Mouse (Mus musculus): ENCODE data around the gene Gmds. TPM values are rescaled to one million over a fixed set of nuclear protein-coding genes. Genes with fewer than 3 reads are reported as not detected.

The Gmds gene
- polyA plus RNA-seq, 1 experiment = 230 TPM

GRCm38 (mm10) chr13:32267184-32267775 is 71.3 kb downstream of the Gmds start:
- Histone ChIP-seq H3K27me3 (ENCODE audit: control insufficient read depth, insufficient read depth, low read length) (no peaks in the 10 kb centered on the region), H3K4me3 (ENCODE audit: low read depth, low read length) (no peak overlapping the region), H3K36me3 (ENCODE audit: control insufficient read depth, insufficient read depth, low read length) (no peaks in the 10 kb centered on the region), H3K4me1 (ENCODE audit: control insufficient read depth, insufficient read depth, insufficient read length, low read length) (no peaks in the 10 kb centered on the region), H3K27ac (ENCODE audit: insufficient read depth, low read depth, low read length) (no peak overlapping the region)
- TF ChIP-seq CTCF (IDR thresholded peaks at IDR 0.05; ENCODE audit: extremely low read depth, insufficient read length, insufficient replicate concordance, low read depth, low read length) (no peak), POLR2A (IDR thresholded peaks at IDR 0.05; ENCODE audit: low read depth, low read length) (no peak)
- WGBS = 16% methylated on average over 2 of the region's 2 CpGs

- WGBS = 65% methylated on average over 3 of the region's 3 CpGs
- TF ChIP-seq CTCF (IDR thresholded peaks at IDR 0.05; ENCODE audit: extremely low read depth, insufficient read length, insufficient replicate concordance, low read depth, low read length) = no peak
- H3K4me3 ChIP-seq (ENCODE audit: low read depth, low read length) = no peak overlapping the region
- no peaks in the 10 kb centered on the region for H3K36me3 ChIP-seq (ENCODE audit: control insufficient read depth, insufficient read depth, low read length)
- no peak overlapping the region for H3K27ac ChIP-seq (ENCODE audit: insufficient read depth, low read depth, low read length)
- H3K27me3 ChIP-seq (ENCODE audit: control insufficient read depth, insufficient read depth, low read length) = no peaks in the 10 kb centered on the region
- no peaks in the 10 kb centered on the region for H3K4me1 ChIP-seq (ENCODE audit: control insufficient read depth, insufficient read depth, insufficient read length, low read length)
Observed at GRCm38 (mm10) chr13:32266721-32267120, 71.8 kb downstream of the Gmds start.

GRCm38 (mm10) chr13:32256121-32256520 is 82.4 kb downstream of the Gmds start:
- no peak for TF ChIP-seq CTCF (IDR thresholded peaks at IDR 0.05; ENCODE audit: extremely low read depth, insufficient read length, insufficient replicate concordance, low read depth, low read length)
- no peak for TF ChIP-seq POLR2A (IDR thresholded peaks at IDR 0.05; ENCODE audit: low read depth, low read length)
- H3K27ac ChIP-seq (ENCODE audit: insufficient read depth, low read depth, low read length) = no peak overlapping the region
- peaks cover 3% of the 10 kb centered on the region; the same call in 1 of the 2 replicates for H3K4me1 ChIP-seq (ENCODE audit: control insufficient read depth, insufficient read depth, insufficient read length, low read length)
- H3K4me3 ChIP-seq (ENCODE audit: low read depth, low read length) = no peak overlapping the region
- peaks cover 2% of the 10 kb centered on the region; the same call in 1 of the 2 replicates for H3K36me3 ChIP-seq (ENCODE audit: control insufficient read depth, insufficient read depth, low read length)
- 42% methylated on average over 2 of the region's 2 CpGs for WGBS
- no peaks in the 10 kb centered on the region for H3K27me3 ChIP-seq (ENCODE audit: control insufficient read depth, insufficient read depth, low read length)

- peaks cover 3% of the 10 kb centered on the region; the same call in 1 of the 2 replicates for H3K4me1 ChIP-seq (ENCODE audit: control insufficient read depth, insufficient read depth, insufficient read length, low read length)
- TF ChIP-seq POLR2A (IDR thresholded peaks at IDR 0.05; ENCODE audit: low read depth, low read length) (no peak), CTCF (IDR thresholded peaks at IDR 0.05; ENCODE audit: extremely low read depth, insufficient read length, insufficient replicate concordance, low read depth, low read length) (no peak)
- 29% methylated on average over 4 of the region's 4 CpGs for WGBS
Observed at GRCm38 (mm10) chr13:32252276-32252675, 86.3 kb downstream of the Gmds start.

GRCm38 (mm10) chr13:32242200-32242599 is 96.3 kb downstream of the Gmds start:
- Histone ChIP-seq H3K27ac (ENCODE audit: insufficient read depth, low read depth, low read length) (no peak overlapping the region), H3K4me3 (ENCODE audit: low read depth, low read length) (no peak overlapping the region), H3K27me3 (ENCODE audit: control insufficient read depth, insufficient read depth, low read length) (no peaks in the 10 kb centered on the region), H3K4me1 (ENCODE audit: control insufficient read depth, insufficient read depth, insufficient read length, low read length) (peaks cover 2% of the 10 kb centered on the region; the same call in 1 of the 2 replicates), H3K36me3 (ENCODE audit: control insufficient read depth, insufficient read depth, low read length) (no peaks in the 10 kb centered on the region)
- no peak for TF ChIP-seq CTCF (IDR thresholded peaks at IDR 0.05; ENCODE audit: extremely low read depth, insufficient read length, insufficient replicate concordance, low read depth, low read length)
- TF ChIP-seq POLR2A (IDR thresholded peaks at IDR 0.05; ENCODE audit: low read depth, low read length) = no peak
- 17% methylated on average over 4 of the region's 4 CpGs for WGBS

More at GRCm38 (mm10) chr13:32252276-32252675, 86.3 kb downstream of the Gmds start:
- Histone ChIP-seq H3K36me3 (ENCODE audit: control insufficient read depth, insufficient read depth, low read length) (peaks cover 2% of the 10 kb centered on the region; the same call in 1 of the 2 replicates), H3K27ac (ENCODE audit: insufficient read depth, low read depth, low read length) (no peak overlapping the region), H3K4me3 (ENCODE audit: low read depth, low read length) (no peak overlapping the region), H3K27me3 (ENCODE audit: control insufficient read depth, insufficient read depth, low read length) (no peaks in the 10 kb centered on the region)

- H3K4me1 ChIP-seq (ENCODE audit: control insufficient read depth, insufficient read depth, insufficient read length, low read length) = no peaks in the 10 kb centered on the region
- H3K4me3 ChIP-seq (ENCODE audit: low read depth, low read length) = no peak overlapping the region
- H3K36me3 ChIP-seq (ENCODE audit: control insufficient read depth, insufficient read depth, low read length) = peaks cover 2% of the 10 kb centered on the region; the same call in 1 of the 2 replicates
- TF ChIP-seq POLR2A (IDR thresholded peaks at IDR 0.05; ENCODE audit: low read depth, low read length) (no peak), CTCF (IDR thresholded peaks at IDR 0.05; ENCODE audit: extremely low read depth, insufficient read length, insufficient replicate concordance, low read depth, low read length) (no peak)
- WGBS = 68% methylated on average over 3 of the region's 3 CpGs
- no peak overlapping the region for H3K27ac ChIP-seq (ENCODE audit: insufficient read depth, low read depth, low read length)
- H3K27me3 ChIP-seq (ENCODE audit: control insufficient read depth, insufficient read depth, low read length) = no peaks in the 10 kb centered on the region
Observed at GRCm38 (mm10) chr13:32236269-32236678, 102.3 kb downstream of the Gmds start.

- Histone ChIP-seq H3K36me3 (ENCODE audit: control insufficient read depth, insufficient read depth, low read length) (peaks cover 2% of the 10 kb centered on the region; the same call in 1 of the 2 replicates), H3K27me3 (ENCODE audit: control insufficient read depth, insufficient read depth, low read length) (no peaks in the 10 kb centered on the region), H3K27ac (ENCODE audit: insufficient read depth, low read depth, low read length) (no peak overlapping the region), H3K4me1 (ENCODE audit: control insufficient read depth, insufficient read depth, insufficient read length, low read length) (no peaks in the 10 kb centered on the region), H3K4me3 (ENCODE audit: low read depth, low read length) (no peak overlapping the region)
- 39% methylated on average over 4 of the region's 4 CpGs for WGBS
- TF ChIP-seq POLR2A (IDR thresholded peaks at IDR 0.05; ENCODE audit: low read depth, low read length) (no peak), CTCF (IDR thresholded peaks at IDR 0.05; ENCODE audit: extremely low read depth, insufficient read length, insufficient replicate concordance, low read depth, low read length) (no peak)
Observed at GRCm38 (mm10) chr13:32235046-32235445, 103.5 kb downstream of the Gmds start.
